Mouse (Mus musculus) thymus, postnatal 25 days (tissue): ENCODE results near the gene Slc16a12.

Source experiments
- DNase-seq: peaks from one replicate; pipeline ENCODE4 v3.0.0; 2022

The Slc16a12 gene

GRCm38 (mm10) chr19:34726254-34726962 lies 20.7 kb downstream of the Slc16a12 start:
- DNase-seq = peak; percentile 13

GRCm38 (mm10) chr19:34725418-34725817 lies 21.7 kb downstream of the Slc16a12 start:
- peak; percentile 18 for DNase-seq

DNA sequence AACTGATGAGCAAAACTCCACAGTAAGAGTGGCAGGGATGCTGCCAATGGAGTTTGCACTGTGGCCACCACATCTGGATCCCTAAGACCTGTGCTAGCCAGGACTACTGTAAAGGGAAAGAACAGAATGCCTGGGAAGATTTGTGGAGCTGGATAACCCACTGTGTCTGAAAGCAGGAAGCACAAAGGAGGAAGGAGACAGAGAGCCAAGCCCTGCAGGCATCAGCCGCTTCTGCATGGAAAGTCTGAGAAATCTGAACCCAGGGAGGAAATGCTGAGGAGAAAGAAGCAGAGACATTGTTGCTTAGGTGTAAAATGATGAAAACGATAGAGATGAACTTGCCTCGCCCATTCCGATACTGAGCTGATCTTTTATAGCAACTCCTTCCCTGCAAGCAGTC lies 22.5 kb downstream of the Slc16a12 start:
- DNase-seq = no peak

- no peak for DNase-seq
These were observed 24.5 kb downstream of the Slc16a12 start for GRCm38 (mm10) chr19:34722541-34722940.

- no peak for DNase-seq
These were observed 27.0 kb downstream of the Slc16a12 start for GRCm38 (mm10) chr19:34720130-34720529.

DNA sequence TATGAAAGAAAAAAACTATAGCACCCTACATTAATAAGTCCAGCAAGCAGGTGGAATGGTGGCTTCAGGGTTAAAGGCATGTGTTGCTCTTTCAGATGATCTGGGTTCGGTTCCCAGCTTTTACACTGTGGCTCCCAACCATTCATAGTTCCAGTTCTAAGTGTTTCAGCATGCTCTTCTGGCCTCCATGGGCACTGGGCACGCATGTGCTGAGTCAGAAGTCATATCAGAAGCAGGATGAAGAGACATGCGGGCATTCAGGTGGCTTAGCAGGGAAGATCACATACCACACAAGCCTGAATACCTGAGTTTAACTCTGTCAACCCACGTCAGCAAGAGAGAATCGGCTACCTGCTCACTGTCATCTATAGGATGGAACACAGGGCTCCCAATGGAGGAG lies 28.1 kb downstream of the Slc16a12 start:
- no peak for DNase-seq

GRCm38 (mm10) chr19:34718478-34718877 lies 28.6 kb downstream of the Slc16a12 start:
- no peak for DNase-seq

DNA sequence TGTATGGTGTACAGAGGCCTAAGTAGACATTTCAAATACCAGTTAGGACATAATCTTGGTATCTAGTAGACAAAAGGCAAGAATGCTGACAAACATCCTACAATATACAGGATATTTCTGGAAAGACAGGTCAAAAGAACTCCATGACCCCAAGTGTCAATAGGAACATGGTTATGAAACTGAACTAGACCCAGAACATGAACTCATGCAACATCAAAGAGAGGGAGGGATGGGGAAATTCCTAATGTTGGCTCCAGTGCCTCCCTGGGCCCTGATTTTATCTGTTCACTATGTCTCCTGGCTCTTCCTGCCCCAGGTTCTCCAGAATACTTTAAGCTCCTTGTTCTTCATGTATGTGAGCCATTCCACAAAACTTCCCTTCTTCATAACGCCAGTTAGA lies 31.2 kb downstream of the Slc16a12 start:
- DNase-seq = no peak

GRCm38 (mm10) chr19:34714250-34714666 lies 32.8 kb downstream of the Slc16a12 start:
- DNase-seq = no peak

- no peak for DNase-seq
These were observed 35.0 kb downstream of the Slc16a12 start for GRCm38 (mm10) chr19:34712050-34712449.

DNA sequence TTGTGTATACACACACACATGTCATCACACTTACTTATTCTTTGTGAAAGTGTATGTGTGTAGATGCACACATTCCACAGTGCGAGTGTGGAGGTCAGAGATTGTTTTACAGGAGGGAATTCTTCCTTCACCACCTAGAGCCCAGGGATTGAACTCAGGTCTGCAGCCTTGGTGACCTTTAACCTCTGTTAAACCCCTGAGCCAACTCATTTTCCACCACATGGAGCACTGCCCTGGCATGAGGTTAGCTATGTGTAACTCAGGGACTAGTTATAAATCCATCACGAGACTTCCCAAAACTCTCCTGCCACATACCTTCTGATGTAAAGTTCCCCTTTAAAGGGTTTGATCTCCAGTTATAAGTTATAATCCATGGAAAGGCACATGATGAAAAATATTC lies 38.9 kb downstream of the Slc16a12 start:
- DNase-seq = no peak

- no peak for DNase-seq
These were observed 39.5 kb downstream of the Slc16a12 start for GRCm38 (mm10) chr19:34707571-34707970.

GRCm38 (mm10) chr19:34706261-34706660 lies 40.8 kb downstream of the Slc16a12 start:
- DNase-seq = no peak

- DNase-seq = no peak
These were observed 41.9 kb downstream of the Slc16a12 start for GRCm38 (mm10) chr19:34705141-34705540.

DNA sequence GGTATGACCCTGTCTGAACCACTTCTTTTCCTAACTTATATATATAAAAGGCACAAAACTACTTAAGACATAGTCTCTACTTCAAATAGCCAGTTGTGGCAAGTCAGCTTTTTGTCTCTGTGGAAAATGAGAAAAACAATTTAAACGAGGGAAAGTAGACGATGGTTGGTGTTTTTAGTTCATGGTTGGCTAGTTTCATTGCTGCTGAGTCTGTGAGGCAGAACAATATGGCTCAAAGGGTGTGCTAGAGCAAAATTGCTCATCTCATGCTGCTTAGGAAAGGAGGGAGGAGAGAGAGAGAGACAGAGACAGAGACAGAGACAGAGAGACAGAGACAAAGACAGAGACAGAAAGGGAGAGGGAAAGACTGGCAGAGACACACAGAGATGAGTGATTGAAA lies 47.8 kb downstream of the Slc16a12 start:
- no peak for DNase-seq

DNA sequence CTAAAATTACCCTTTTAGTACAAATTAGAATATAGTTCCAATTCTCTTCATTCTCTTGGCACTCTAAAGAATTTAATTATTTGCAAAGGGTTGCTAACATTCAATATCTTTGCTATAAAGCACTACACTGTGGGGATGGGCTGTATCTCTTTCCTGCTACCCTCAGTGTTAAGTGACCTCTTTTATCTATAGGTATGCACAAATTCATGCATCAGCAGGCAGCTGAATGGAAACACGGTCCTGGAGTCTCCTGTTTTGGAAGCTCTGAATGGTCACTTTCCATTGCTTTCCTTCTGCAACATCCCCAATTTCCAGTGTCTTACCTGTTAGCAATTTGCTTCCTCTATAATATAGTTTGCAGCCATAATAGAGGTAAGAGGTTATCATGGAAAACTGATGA lies 48.2 kb downstream of the Slc16a12 start:
- DNase-seq = no peak

DNA sequence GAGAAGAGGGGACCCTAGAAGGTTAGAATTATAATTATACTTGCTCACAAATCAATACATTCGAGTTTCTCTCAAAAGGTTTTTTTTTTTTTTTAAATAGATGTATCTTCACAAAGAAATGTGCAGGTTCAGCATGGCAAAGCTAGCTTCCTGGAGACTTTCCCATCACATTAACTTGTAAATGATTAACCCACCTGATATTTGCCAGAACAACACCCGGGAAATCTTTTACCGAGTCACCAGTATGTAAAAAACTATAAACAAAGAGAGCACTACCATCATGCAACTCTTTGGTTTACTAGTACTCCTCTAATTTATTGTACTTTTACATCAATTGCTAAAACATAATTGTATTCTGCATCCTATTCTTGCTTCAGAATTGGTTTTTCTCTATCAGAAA lies 48.7 kb downstream of the Slc16a12 start:
- DNase-seq = no peak

- DNase-seq = no peak
These were observed 49.6 kb downstream of the Slc16a12 start for GRCm38 (mm10) chr19:34697461-34697860.

DNA sequence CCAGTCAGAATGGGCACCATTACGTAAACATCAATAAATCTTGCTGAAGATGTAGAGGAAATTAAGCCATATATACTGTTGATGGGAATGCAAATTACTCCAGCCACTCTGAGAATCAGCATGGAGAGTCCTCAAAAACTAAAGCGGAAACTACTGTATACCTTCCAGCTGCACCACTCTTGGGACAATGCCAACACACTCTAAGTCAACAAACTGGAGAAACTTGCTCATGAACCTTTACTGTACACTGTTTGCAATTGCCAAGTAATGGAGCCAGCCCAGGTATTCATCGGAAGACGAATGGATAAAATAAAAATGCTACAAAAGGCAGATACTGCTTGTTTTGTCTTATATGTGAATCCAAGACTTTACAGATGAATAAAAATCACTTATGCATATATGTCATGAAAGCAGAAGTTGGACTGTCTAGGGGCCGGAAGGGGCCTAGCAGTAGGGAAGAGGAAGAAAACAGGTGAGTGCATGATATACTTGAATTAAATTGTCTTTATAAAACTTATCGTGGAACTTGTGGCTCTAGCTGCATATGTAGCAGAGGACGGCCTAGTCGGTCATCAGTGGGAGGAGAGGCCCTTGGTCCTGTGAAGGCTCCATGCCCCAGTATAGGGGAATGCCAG lies 50.6 kb downstream of the Slc16a12 start:
- DNase-seq = no peak

GRCm38 (mm10) chr19:34691402-34691801 lies 55.7 kb downstream of the Slc16a12 start:
- DNase-seq = no peak

DNA sequence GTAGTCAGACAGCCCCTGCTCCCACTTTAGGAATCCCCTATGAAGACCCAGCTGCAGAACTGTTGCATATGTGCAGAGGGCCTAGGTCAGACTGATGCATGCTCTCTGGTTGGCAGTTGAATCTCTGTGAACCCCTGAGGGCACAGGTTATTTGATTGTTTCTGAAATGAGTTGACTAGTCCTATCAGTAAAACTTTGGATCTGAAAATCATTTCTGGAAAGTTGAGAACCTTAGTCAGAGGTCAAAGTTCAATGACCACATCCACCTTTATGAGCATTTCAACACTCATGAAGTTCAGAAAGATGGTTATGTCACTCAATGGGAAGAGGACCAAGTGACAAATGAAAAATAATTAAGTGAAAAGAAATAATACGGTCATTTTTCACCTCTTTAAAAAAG lies 61.6 kb downstream of the Slc16a12 start:
- no peak for DNase-seq

DNA sequence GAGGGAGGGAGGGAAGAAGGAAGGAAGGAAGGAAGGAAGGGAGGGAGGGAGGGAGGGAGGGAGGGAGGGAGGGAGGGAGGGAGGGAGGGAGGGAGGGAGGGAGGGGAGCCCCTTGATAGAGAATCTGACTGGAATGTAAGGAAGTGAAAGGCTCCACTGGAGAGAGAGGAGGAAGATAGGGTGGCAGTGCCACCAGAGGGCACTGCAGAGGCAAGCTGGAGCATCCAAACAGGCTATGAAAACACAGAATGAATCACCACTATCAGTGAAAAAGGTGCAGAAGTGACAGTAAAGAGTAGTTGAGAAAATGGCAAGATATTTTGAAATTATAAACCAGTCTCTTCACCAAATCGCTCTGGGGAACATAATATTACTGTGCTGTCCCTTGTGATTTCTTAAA lies 62.2 kb downstream of the Slc16a12 start:
- peak; percentile 12 for DNase-seq

DNA sequence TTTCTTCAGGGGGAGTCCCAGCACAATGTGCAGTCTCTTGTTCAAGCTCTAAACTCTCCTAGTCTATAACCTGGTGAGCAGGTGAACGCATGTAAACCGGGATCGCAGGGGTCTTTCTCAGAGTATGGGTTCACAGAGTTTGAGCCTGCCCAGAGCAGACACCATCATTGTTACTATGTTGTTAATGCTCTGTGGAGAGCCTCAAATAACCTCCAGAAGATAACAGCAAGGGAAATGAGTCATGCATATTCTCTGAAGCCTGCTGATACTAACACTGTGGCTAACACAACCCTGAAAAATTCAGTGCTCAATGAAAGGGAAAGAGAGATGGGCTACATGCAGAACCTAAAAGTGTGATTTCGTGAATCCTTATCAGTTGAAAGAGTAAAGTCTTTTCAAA lies 68.7 kb downstream of the Slc16a12 start:
- no peak for DNase-seq

DNA sequence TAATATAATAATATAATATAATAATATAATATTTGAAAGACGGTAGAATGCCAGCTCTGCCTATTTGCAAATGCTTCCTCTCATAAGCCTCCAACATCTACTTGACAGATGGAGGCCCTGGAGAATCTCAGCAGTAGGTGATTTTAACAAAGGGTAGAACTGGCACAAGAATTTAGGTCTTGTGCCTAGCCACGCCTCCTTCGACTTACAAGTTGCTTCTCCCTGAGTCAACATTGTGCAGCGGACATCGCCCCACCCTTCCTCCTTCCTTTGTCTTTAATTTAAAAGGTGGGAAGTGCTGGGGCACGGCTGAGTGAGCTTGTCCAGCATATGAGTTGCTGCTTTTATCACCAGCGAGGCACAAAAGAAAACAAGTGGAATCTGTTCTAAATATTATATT lies 73.6 kb downstream of the Slc16a12 start:
- no peak for DNase-seq

GRCm38 (mm10) chr19:34666127-34666526 lies 81.0 kb downstream of the Slc16a12 start:
- DNase-seq = peak; percentile 60
